Mouse (Mus musculus) R1 (cell line): ENCODE data around the gene Zkscan17.

ENCODE experiments used
- DNase-seq: peaks from one replicate; pipeline ENCODE4 v3.0.0-alpha.2; 2018; ENCODE audit warnings: low read depth, low spot score

Zkscan17 gene

GRCm38 (mm10) chr11:59518226-59518625 is 8.3 kb downstream of the Zkscan17 start:
- DNase-seq, result peak; percentile 86

GRCm38 (mm10) chr11:59517441-59517840 is 9.1 kb downstream of the Zkscan17 start:
- no peak for DNase-seq

- DNase-seq, result no peak
Observed at GRCm38 (mm10) chr11:59514789-59515188, 11.8 kb downstream of the Zkscan17 start.

GRCm38 (mm10) chr11:59514381-59514780 is 12.2 kb downstream of the Zkscan17 start:
- no peak for DNase-seq

GRCm38 (mm10) chr11:59513556-59513955 is 13.0 kb downstream of the Zkscan17 start:
- DNase-seq, result peak; percentile 49

- DNase-seq, result no peak
Observed at GRCm38 (mm10) chr11:59512733-59513132, 13.8 kb downstream of the Zkscan17 start.

GRCm38 (mm10) chr11:59511558-59511957 is 15.0 kb downstream of the Zkscan17 start:
- DNase-seq, result peak; percentile 99

- no peak for DNase-seq
Observed at GRCm38 (mm10) chr11:59506713-59507074, 19.9 kb downstream of the Zkscan17 start.

GRCm38 (mm10) chr11:59505839-59506712 is 20.5 kb downstream of the Zkscan17 start:
- peak; percentile 94 for DNase-seq

GRCm38 (mm10) chr11:59505351-59505838 is 21.2 kb downstream of the Zkscan17 start:
- peak; percentile 96 for DNase-seq

- DNase-seq, result no peak
Observed at GRCm38 (mm10) chr11:59501978-59502700, 24.4 kb downstream of the Zkscan17 start.

GRCm38 (mm10) chr11:59497747-59498146 is 28.8 kb downstream of the Zkscan17 start:
- DNase-seq, result peak; percentile 68

- DNase-seq, result no peak
Observed at GRCm38 (mm10) chr11:59496672-59497310, 29.8 kb downstream of the Zkscan17 start.

GRCm38 (mm10) chr11:59486222-59486621 is 40.3 kb downstream of the Zkscan17 start:
- DNase-seq, result no peak

GRCm38 (mm10) chr11:59485641-59486040 is 40.9 kb downstream of the Zkscan17 start:
- no peak for DNase-seq

GRCm38 (mm10) chr11:59483212-59483611 is 43.3 kb downstream of the Zkscan17 start:
- peak; percentile 62 for DNase-seq

GRCm38 (mm10) chr11:59477240-59477639 is 49.3 kb downstream of the Zkscan17 start:
- no peak for DNase-seq

GRCm38 (mm10) chr11:59472326-59472677 is 54.2 kb downstream of the Zkscan17 start, which contains the start of gene Zfp867:
Gene Zfp867 (minus strand): TSS chr11:59472474.
- DNase-seq, result peak; percentile 96

- peak; percentile 56 for DNase-seq
Observed at GRCm38 (mm10) chr11:59471413-59472325, 54.9 kb downstream of the Zkscan17 start.

GRCm38 (mm10) chr11:59460459-59460858 is 66.1 kb downstream of the Zkscan17 start:
- no peak for DNase-seq

- peak; percentile 98 for DNase-seq
Observed at GRCm38 (mm10) chr11:59458973-59459372, 67.6 kb downstream of the Zkscan17 start.
